Mouse (Mus musculus) urinary bladder, postnatal 25 days (tissue): ENCODE measurements around the gene Prrg2.
"Not testable (repeated sequence)": the region's sequence is repeated elsewhere in the genome, so short reads cannot be mapped to it uniquely, and the experiment has no call there.

Source experiments
- DNase-seq: peaks from one replicate; pipeline ENCODE4 v3.0.0; 2022; ENCODE audit warnings: low spot score

Prrg2 gene

DNA sequence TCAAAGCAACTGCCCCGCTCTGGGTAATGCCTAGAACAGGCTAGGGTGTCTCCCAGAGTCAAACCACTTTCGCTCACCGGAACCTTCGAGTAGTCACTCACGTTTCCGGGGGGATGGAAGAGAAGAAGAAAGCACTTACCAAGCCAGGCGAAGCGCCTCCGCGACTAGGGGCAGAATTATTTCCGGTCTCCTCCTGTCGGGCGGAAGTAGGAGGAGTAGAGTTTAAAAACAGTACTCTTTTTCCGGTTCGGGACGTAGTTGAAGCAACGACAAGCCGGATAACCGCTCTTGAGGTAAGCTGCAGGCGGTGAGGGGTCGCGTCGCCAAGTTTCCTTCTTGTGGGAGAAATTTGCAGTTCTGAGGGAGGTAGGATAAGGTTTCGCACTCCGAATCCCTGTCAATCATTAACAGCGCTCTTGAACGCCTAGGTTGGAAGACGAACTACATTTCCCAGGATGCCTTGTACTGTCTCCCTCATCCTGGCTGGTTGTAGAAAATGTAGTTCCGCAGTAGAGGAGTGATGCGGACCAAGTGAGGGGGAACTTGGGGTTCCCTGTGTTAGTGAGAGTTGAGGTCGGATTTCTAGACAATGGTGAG, at the start of gene Prrg2, which contains the start of gene Nosip:
Prrg2 (minus strand) TSS at position 439 of the 597 bp plus-strand sequence.
Nosip (plus strand) TSS at position 191 of the 597 bp plus-strand sequence.
- DNase-seq, result peak; percentile 91

DNA sequence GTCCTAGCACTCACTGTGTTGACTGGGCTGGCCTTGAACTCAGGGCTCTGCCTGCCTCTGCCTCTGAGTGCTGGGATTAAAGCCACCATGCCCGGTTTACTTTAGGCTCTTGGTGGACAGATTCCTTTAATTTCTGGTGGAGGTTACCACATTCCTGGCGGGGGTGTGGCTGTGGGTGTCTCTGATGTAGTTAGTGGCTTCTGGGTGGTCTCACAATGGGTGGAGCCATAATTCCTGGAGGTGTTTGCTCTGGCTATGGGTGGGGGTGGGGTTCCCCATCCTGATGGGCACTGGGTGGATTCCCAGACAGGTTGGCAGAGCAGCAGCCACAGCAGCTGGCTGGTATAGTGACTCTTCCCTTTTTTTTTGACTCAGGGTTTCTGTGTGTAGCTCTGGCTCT, 49.5 kb upstream of the Prrg2 start:
- no peak for DNase-seq

DNA sequence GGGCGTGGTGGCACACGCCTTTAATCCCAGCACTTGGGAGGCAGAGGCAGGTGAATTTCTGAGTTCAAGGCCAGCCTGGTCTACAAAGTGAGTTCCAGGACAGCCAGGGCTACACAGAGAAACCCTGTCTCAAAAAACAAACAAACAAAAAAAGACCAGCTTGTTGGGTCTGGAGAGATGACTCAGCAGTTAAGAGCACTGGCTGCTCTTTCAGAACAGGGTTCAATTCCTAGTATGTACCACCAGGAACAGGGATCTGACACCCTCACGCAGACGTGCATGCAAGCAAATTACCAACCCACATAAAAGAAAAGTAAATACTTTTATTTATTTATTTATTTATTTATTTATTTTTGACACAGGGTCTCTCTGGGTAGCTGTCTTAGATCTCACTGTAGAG, 47.6 kb upstream of the Prrg2 start:
- not testable (repeated sequence) for DNase-seq

DNA sequence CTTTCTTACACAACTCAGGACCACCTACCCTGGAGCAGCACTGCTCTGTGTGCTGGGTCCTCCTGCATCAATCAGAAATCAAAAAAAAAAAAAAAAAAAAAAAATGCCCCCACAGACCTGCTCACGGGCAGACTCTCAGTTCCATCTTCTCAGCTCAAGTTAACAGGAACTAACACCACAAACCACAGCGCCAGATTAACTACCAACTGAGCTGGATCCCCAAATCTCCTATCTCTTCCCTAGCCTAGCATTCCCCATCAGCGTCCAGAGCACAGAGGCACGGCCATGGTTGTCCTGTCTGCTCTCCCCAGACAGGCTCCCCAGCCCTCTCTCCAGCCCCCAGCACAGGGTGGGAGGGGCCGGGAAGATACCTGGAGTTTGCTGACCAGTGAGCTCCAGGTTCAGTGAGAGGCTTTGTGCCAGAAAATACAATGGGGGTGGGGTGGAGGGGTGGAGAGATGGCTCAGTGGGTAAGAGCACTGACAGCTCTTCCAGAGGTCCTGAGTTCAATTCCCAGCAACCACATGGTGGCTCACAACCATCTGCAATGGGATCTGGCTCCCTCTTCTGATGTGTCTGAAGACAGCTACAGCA, 44.7 kb upstream of the Prrg2 start:
- DNase-seq, result no peak

DNA sequence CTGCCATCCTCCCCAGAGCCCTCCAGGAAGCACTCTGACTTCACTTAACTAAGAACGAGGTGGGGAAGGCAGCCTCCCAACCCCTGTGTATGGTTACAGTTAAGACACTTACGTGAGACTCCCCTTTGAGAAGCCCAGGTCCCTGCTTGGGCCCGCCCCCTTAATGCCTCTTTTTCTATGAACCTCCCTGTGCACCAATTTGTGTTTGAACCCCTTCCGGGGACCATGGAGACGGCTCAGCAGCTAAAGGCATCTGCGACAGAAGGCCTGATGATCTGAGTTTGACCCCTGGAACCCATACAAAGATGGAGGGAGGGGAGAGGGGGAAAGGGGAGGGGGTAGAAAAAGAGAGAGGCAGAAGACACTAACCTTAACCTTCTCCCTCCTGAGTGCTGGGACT, 44.0 kb upstream of the Prrg2 start:
- no peak for DNase-seq

DNA sequence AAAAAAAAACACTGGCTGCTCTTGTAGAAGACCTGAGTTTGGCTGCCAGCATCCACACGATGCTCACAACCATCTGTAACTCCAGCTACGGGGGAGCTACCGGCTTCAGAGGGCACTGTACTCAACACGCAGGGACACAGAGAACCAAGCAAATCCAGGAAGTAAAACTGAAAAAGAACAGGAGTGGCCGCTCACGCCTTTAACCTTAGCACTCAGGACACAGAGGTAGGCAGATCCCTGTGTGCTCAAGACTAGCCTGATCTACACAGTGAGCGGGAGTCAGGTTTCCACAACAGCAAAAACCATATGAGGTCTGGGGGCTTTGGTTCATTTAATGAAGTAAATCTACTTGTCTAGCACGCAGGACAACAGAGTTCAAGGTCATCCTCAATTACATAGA, 43.0 kb upstream of the Prrg2 start:
- DNase-seq, result no peak

DNA sequence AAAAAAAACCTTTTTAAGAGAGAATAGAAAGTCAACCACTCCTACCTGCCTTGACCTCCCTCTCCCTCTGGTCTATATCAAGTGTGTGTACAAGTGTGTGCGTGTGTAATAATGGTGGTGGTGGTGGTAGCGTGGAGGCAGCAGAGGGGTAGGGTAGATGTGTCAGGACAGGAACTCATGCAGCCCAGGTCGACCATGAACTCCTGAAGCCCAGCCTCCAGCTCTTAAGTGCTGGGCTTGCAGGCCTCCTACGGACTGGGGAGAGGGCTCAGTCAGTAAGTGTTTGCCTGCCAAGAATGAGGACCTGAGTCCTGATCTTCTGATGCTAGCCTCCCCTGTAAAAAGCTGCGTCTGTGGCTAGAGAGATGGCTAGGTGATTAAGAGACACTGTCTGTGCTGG, 42.5 kb upstream of the Prrg2 start:
- DNase-seq, result no peak

DNA sequence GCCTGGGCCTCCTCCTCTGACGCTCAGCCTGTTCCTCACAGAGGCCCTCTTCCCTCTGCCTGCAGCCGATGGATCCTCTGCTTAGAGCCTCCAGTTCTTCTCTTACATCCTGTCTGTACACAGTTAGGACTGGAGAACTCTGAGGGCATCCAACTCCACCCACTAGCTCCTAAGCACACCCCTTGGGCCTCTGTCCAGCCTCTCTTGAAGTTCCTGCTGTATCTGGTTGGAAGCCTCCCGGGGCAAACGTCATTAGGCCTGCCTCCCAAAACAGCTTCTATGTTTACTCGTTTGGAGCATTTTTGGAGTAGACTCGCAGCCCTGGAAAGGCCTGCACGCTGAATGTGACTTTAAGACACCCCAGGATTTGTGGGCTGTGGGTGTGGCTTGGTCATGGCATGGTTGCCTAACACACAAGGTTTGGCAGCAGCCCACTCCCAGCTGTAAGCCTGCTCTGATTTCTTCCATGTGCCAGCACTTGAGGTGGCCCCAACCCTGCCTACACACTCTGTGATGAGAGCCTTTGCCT, 41.2 kb upstream of the Prrg2 start, which contains the start of gene Fcgrt:
Fcgrt (minus strand) TSS at position 200 of the 529 bp plus-strand sequence.
- DNase-seq, result peak; percentile 74

DNA sequence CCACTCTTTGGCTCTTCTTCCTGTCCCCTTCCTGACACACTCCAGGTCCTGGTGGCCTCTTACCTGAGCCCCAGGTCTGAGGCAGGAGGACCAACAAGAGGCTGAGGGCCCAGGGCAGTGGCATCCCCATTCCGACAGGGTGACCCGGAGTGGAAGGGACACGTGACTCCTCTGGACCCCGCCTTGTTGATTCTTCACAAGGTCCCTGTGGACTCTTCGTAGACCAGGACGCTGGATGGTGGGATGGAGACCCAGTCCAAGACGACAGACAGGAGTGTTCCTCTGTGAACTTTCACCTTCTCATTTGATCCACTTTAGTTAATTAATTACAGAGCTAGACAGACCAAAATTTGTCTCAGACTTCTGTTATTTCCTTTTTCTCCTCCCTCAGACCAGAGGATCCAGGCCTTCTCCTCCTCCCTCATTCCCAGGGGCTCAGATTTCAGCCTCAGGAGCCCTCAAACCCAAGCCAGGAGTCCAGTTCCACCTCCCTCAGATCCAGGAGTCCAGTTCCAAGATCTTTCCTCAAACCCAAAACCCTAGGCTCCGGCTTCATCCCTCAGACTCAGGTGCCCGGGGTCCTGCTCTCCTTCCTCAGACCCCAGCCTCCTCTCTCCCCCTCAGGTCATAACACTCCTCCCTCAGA, 40.6 kb upstream of the Prrg2 start:
- no peak for DNase-seq

DNA sequence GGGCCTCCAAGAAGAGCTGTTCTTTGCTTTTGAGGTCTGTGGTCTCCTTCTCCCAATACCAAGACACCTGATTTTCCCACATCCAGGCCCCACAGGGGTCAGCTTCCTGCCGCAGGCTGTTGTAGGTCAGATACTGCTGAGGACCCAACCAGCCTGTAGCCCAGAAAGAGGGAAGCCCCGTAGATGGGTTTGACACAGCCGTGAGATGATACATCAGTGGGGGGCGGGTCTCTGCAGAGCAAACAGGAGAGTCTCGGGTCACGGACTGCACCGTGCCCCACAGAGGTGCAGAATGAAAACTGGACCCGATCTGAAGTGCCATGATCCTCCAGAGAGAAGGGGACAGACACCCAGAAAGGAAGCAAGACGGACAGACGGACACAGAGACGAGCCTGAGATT, 40.0 kb upstream of the Prrg2 start:
- DNase-seq, result no peak

DNA sequence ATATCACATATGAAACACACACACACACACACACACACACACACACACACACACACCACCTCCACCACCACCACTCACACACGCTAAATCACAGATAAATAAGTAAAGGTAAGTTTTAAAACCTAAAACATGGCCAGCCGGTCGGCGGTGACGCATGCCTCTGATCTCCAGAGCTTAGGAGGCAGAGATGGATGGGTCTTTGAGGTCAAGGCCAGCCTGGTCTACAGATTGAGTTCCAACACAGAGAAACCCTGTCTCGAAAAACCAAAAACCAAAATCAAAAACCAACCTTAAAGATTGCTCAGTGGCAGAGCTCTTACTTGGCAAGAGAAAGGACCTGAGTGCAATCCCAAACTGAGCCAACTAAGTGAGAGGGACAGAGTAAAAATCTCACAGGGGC, 37.6 kb upstream of the Prrg2 start:
- DNase-seq, result no peak

DNA sequence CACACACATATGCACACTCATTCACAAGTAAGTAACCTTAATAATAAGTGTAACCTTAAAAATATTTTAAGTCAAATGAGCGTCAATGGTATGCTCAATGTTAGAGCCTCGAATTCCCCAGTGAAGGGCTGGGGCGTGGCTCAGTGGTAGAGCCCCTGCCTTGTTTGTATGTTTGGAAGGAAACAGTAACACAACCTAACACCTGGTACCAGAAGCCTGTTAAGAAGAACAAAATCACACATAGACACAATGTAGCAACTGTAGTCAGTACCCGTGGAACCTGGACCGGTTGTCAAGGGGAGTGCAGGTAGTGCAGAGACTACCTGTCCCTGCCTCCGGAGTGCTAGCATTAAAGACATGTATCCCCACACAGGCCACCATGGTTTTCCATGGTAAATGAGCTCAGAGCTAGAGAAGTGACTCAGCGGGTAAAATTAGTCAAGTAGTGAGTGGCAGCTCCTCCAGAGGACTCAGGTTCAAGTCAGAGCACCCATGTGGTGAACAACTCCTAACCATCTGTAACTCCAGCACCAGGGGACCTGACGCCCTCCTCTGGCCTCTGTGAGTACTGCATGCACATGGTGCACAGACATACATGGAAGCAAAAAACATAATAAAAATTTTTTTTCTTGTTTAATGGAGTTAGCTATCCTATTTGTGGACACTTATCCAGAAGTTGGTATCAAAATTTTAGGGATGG, 36.2 kb upstream of the Prrg2 start:
- no peak for DNase-seq

DNA sequence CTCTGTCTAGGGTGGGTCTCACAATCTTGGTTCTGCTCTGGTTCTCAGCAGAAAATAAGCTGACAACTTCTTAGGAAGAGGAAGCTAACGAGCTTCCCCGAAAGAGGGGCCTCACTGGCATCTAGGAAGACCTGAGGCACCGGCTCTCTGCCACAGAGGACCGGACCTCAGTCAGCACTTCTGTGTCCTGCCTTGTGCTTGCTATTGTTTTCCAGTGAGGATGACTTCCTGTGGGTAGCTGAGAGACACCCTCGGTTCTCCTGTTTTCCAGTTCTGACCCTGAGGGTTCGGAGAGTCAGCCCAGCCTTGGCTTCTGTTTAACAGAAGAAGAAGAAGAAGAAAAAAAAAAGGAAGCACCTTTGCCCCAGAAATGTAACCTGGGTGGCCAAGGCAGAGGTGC, 35.0 kb upstream of the Prrg2 start:
- no peak for DNase-seq

DNA sequence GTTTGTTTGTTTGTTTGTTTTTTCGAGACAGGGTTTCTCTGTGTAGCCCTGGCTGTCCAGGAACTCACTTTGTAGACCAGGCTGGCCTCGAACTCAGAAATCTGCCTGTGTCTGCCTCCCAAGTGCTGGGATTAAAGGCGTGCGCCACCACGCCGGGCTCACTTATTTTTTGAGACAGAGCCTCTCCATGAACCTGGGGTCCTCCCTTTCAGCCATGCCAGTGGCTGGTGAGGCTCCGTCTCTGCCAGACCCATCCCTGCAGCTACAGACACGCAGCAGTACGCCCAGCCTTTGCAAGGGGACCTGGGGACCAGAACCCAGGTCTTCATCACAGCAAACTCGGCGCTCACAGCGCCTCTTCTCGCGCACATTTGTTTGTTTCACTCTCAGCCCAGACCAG, 33.5 kb upstream of the Prrg2 start:
- DNase-seq, result not testable (repeated sequence)

DNA sequence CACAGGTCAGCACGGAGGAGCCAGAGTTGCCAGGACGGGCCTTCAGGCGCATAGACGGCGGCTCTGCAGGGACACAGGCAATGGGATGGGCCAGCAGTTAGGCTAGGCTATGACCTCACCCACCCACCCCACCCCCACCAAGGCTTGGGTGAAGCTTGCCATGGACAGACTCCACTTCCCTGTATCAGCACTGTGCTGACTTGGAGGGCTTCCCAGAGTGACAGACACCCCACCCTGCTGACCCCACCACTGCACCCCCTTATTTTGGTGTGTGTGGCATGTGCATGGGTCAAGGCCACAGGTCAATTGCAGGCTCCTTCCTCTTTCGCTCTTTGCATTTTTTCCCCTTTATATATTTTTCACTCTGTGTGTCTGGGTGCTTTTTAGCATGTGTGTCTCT, 32.9 kb upstream of the Prrg2 start:
- no peak for DNase-seq

DNA sequence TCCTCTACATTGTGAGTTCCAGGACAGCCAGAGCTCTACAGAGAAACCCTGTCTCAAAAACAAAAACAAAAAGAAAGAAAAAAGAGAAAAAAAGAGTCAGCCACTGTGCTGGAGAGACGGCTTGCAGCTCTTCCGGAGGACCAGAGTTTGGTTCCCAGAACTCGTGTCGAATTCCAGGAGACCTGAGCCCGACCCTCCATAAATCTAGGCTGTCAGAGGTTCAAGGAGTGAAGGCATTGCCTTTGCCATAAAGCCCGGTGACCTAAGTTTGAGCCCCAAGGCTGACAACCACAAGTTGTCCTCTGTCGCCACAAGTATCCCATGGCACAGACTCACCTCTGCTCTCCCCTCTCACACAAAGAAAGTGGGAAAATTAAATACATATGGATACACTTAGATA, 31.6 kb upstream of the Prrg2 start:
- DNase-seq, result no peak

DNA sequence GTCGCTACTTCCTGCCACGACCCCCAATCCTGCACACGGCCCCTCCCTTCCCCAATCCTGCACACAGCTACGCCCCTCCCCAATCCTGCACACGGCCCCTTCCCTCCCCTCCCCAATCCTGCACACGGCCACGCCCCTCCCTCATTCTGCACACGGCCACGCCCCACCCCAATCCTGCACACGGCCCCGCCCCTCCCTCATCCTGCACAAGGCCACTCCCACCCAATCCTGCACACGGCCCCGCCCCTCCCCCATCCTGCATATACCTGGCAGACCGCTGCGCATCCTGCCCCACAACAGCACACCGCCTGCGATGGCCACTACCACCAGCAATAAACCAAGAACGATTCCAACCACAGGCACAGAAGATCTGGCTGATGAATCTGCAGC, 31.0 kb upstream of the Prrg2 start:
- DNase-seq, result no peak

DNA sequence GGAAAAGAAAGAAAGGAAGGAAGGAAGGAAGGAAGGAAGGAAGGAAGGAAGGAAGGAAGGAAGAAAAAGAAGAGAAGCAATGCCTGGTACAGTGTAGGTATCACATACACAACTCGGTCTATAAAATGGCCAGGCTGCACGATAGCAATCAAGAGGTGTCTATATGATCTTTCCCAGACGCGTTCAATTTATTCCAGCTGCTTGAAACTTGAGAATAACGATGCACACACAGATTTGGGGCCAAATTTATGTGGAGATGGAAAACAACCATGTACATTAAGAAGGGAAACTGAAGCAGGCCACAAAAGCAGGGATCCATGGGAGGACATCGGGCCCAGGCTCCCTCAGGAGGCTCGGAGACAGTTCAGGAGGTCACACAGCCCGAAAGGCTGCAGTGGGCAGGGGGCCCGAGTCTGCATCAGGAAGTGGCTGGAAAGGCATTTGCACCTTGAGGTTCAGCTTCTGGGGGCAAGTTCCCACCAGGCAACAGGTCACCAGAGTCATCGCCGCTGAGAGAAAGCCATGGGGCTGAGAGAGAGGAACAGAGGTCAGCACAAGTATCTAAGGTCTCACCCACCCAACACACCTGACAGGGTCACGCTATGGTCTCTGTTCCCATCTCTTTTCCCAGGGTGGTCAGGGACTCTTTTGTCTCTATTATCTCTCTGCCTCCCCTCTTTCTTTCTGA, 30.5 kb upstream of the Prrg2 start:
- no peak for DNase-seq

DNA sequence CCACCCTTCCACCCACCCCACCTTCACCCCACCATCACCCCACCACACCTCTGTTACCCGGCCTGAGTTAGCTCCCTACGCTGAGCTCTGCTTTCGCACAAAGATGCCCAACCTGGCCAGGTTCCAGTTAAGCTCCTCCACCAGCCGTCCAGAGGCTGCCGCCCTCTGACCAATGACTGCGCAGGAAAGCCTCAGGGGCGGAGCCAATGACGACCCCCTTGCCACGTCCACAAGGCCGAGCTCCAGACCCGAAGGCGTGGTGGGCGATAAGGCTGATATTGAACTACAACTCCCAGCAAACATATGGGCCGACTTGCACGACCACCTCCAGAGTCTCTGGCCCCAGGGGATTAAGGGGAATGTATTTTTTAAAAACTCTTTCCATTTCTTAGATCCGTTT, 29.6 kb upstream of the Prrg2 start, which contains the start of gene Rcn3:
Rcn3 (minus strand) TSS at position 174 of the 400 bp plus-strand sequence.
- DNase-seq, result peak; percentile 76

DNA sequence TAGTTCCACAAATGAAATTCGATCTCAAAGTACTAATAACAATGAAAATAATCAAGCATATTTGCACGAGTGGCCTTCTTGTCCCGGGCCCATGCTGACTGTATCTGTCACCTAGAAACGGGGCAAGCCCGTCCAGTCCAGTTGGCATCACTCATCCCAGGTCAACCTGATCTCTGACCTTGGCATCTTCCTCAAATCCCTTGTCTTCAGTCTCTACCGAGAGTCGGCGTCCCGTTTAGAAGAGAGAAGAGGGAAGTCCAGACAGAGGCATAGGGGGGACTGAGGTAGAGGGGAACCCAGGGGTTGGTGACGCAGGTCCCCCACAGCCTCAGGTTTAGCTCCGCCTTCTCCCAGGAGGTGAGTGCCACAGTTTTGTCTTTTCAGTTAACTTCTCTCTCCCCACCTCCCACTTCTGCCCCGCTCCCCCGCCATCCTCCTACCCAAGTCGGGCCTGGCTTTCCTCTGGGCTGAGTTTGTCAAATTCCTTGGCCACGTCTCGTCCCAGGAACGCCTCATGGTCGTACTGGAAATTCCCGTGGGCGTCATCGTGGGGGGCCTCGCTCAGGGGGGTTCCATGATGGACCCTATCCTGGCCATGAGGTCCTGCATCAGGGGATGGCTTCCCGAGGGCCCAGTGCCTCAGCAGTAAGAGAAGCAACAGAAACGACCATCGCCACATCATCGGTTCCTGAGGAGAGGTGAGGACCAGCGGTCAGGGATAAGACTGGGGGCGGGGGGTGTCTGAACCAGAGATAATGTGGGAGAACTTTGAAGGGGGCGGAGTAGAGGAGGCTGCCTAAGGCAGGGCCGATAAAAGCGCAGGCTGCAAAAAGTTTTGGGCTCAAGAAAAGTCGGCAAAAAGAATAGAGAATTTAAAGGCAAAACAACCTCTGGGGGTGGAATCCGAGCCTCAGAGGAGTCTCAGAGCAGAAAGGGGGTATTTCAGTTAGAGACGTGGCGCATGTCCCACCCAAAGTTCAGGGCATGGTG, 28.8 kb upstream of the Prrg2 start:
- DNase-seq, result peak; percentile 32
